Mouse (Mus musculus) stomach, embryonic 16.5 days (tissue): ENCODE results near the gene Trnp1. TPM values are rescaled to one million over a fixed set of nuclear protein-coding genes. Genes with fewer than 3 reads are reported as not detected.
A peak's percentile ranks its signal among the peaks of the same experiment; 100 is the strongest.

Source experiments
- ATAC-seq: fragments of 200-750 bp; cut with Nextera tagmentation; 2 replicates; pipeline ENCODE4 v1.8.0; 2017; ENCODE audit warnings: moderate number of reproducible peaks, moderate TSS enrichment; ENCODE audit not compliant: insufficient read depth, low FRiP score
- H3K27ac ChIP-seq: fragments of 300-500 bp; sonication (generic); 2 replicates; pipeline ENCODE4 v1.5.1; 2014; ENCODE audit warnings: low read length
- H3K27me3 ChIP-seq: fragments of 300-500 bp; sonication (generic); 2 replicates; pipeline ENCODE4 v1.6.1; 2014; ENCODE audit warnings: low read length, control low read depth, mixed read lengths; ENCODE audit not compliant: control insufficient read depth, insufficient read depth
- H3K36me3 ChIP-seq: fragments of 300-500 bp; sonication (generic); 2 replicates; pipeline ENCODE4 v1.6.1; 2014; ENCODE audit warnings: low read length; ENCODE audit not compliant: control insufficient read depth, insufficient read depth
- H3K4me1 ChIP-seq: fragments of 300-500 bp; sonication (generic); 2 replicates; pipeline ENCODE4 v1.6.1; 2014; ENCODE audit warnings: low read length, control low read depth, mixed read lengths; ENCODE audit not compliant: control insufficient read depth, insufficient read depth
- H3K4me2 ChIP-seq: fragments of 300-500 bp; sonication (generic); 2 replicates; pipeline ENCODE4 v1.6.1; 2014; ENCODE audit warnings: low read depth, low read length, mixed read lengths
- H3K4me3 ChIP-seq: fragments of 300-500 bp; sonication (generic); replicated peaks from 2 replicates; pipeline ENCODE4 v1.5.1; 2014; ENCODE audit warnings: mild to moderate bottlenecking, low read length
- H3K9ac ChIP-seq: fragments of 300-500 bp; sonication (generic); 2 replicates; pipeline ENCODE4 v1.6.1; 2014; ENCODE audit warnings: low read length
- H3K9me3 ChIP-seq: fragments of 300-500 bp; sonication (generic); replicated peaks from 2 replicates; pipeline ENCODE4 v1.6.1; 2016; ENCODE audit warnings: low read length, control low read depth; ENCODE audit not compliant: control insufficient read depth
- WGBS: fragments of 180-500 bp; shearing (Covaris S2); extraction: QIAGEN DNeasy Blood & Tissue Kit; methylation state at CpG from one replicate; pipeline ENCODE4 v1.1.7; 2014; 5-methylcytosine and 5-hydroxymethylcytosine counted together
- polyA plus RNA-seq: library from polyadenylated mRNA; unstranded; fragments of >200 nt; fragmentation: Nextera tagmentation; extraction: Ambion mirVana; gene quantifications from 2 replicates; pipeline ENCODE4 v1.2.1, GENCODE M21; 2015

Trnp1 gene
- polyA plus RNA-seq, 1 experiment from 2014 or later = 0.75 TPM

DNA sequence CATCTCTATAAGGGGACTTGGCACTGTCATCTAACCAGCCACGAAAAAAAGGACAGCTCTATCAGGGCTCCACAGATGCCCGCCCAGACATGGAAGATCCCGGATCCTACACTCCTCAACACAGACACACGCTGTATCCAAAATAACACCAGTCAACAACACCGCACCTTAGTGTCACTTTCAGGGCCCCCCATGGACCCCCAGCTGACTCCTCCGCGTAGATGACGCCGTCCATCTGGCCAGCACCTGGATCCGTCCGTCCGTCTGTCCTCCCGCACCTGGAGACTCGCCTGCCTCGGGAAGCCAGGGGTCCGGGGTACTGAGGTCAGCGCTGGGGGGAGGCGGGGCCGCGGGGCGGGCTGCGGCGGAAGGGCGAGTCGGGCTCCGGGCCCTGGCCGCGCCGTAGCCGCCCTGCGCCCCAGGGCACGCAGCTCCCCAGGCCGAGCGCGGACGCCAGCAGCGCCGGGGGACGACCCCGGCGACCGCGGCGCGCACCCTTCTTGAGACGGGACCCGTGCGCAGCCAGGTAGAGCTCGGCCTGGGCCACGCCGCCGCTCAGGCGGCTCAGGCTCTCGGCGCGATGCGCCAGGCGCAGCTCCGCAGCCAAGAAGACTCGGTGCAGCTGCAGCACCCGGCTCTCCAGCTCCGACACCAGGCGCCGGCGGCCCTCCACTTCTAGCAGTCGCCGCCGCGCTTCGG is 740 bp downstream of the Trnp1 start:
- Histone ChIP-seq H3K36me3 (no peaks in the 10 kb centered on the region), H3K27ac (no peak overlapping the region), H3K4me3 (peak overlapping the region; percentile 63), H3K27me3 (peaks cover 60% of the 10 kb centered on the region), H3K4me1 (peaks cover 22% of the 10 kb centered on the region), H3K9ac (peak overlapping the region; percentile 76), H3K4me2 (peak overlapping the region; percentile 100), H3K9me3 (no peaks in the 10 kb centered on the region)
- 0 out of 2 replicates have a peak, but pooled peaks have one; percentile 20 for ATAC-seq
- WGBS = under 1% methylated on average over 69 of the region's 70 CpGs

DNA sequence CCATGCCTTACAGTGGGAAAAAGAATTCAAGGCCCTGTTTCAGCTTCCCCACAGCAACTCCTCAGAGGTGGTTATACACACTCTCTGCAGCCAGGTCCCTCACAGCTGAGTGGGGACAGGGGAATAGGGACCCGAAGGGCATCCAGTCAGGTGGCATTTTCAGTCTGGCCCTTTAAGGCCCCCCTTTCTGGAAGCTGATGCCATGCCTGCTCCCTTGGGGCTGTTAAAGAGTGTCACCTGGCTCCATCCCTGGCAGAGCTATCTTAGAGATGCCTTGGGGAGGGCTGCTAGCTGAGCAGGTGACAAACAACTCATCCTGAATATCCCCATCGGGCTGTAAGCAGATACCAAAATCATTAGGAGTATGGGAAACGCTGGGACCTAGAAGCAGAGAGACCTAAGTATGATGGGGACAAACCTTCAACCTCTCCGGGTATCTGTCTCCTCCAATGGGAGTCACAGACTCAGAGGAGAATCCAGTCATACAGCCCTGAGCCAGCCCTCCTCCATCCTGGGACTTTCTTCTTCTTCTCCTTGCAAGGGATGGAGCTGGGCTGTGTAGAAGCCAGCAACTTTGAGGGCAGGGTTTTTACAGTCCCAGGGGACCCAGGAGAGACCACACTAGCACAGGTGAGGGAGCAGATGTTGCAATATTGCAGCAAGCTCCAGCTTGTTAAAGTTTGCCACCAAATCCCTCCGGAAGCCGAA is 1.5 kb downstream of the Trnp1 start:
- WGBS = 35% methylated on average over 6 of the region's 6 CpGs
- H3K9me3 ChIP-seq = no peaks in the 10 kb centered on the region
- peaks cover 23% of the 10 kb centered on the region for H3K4me1 ChIP-seq
- no peak overlapping the region for H3K9ac ChIP-seq
- ATAC-seq = no peak
- no peak overlapping the region for H3K27ac ChIP-seq
- peaks cover 60% of the 10 kb centered on the region for H3K27me3 ChIP-seq
- 0 out of 2 replicates have a peak overlapping the region, but pooled peaks have one; percentile 100 for H3K4me2 ChIP-seq
- no peaks in the 10 kb centered on the region for H3K36me3 ChIP-seq
- peak overlapping the region; percentile 63; the same call in 1 of the 2 replicates for H3K4me3 ChIP-seq

DNA sequence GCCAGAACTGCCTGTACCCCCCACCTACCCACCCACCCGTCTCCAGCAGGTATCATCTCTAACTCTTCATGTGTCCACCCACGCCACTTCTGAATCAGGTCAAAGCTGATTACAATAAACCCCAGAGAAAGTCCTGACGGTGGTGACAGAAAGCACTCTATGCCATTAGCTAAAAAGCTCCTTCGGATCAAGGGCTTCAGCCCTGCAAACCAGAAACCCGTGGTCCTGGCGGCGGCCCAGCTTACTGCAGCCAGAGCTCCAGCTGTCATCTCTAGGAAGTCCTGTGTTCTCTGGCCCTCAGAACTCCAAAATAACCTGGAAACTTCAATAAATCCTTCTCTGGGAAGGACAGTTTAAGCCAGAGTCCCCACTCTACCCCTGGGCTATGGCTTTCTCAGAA is 2.6 kb downstream of the Trnp1 start:
- no peak overlapping the region for H3K4me2 ChIP-seq
- ATAC-seq = no peak

DNA sequence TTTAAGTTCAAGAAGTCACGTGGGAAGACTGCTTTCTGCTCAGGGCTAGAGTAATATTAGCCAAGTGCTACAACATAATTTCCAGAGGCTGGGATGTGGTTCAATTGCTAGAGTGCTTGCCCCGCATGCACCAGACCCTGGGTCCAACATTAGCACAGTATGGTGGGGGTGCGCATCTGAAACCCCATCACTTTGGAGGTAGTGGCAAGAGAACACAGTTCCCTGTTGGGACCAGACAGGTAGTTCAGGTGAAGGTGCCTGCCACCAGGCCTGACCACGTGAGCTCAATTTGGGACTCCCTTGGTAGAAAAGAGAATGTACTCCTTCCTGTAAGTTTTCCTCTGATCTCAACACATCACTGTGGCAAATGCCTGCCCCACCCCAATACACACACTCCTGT is 3.5 kb downstream of the Trnp1 start:
- Histone ChIP-seq H3K4me3 (no peak overlapping the region), H3K27me3 (peaks cover 49% of the 10 kb centered on the region), H3K9ac (no peak overlapping the region), H3K9me3 (no peaks in the 10 kb centered on the region), H3K27ac (no peak overlapping the region), H3K4me1 (peaks cover 28% of the 10 kb centered on the region), H3K36me3 (no peaks in the 10 kb centered on the region), H3K4me2 (no peak overlapping the region)
- WGBS = 66% methylated on average over 4 of the region's 4 CpGs
- no peak for ATAC-seq

More for the DNA sequence above, 2.6 kb downstream of the Trnp1 start:
- H3K27ac ChIP-seq = no peak overlapping the region
- H3K4me3 ChIP-seq = no peak overlapping the region
- H3K36me3 ChIP-seq = no peaks in the 10 kb centered on the region
- peaks cover 54% of the 10 kb centered on the region for H3K27me3 ChIP-seq
- H3K9ac ChIP-seq = no peak overlapping the region
- H3K9me3 ChIP-seq = no peaks in the 10 kb centered on the region
- H3K4me1 ChIP-seq = peaks cover 28% of the 10 kb centered on the region
- 26% methylated on average over 7 of the region's 7 CpGs for WGBS

DNA sequence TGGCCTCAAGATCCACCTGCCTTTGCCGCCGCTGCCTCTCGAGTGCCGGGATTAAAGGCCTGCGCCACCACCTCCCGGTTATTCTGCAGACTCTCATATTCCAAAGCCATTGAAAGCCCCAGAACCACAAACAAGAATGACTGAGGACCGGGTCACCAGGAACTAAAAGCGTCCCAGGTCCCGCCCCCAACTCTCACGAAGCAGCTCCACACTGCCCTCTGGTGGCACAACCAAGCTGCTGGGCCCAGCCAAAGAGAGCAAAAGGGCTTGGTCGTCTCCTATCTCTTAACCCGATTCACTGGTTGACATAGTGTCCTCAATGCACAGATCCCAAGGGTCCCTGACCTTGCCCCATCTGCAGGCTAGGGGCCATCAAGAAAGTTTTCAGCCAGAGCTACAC is 3.9 kb downstream of the Trnp1 start:
- Histone ChIP-seq H3K9me3 (no peaks in the 10 kb centered on the region), H3K9ac (peak overlapping the region; percentile 52), H3K27ac (peak overlapping the region; percentile 69), H3K27me3 (peaks cover 46% of the 10 kb centered on the region), H3K4me1 (peaks cover 28% of the 10 kb centered on the region), H3K4me3 (peak overlapping the region; percentile 40), H3K4me2 (peak overlapping the region; percentile 62), H3K36me3 (no peaks in the 10 kb centered on the region)
- WGBS = under 1% methylated on average over 12 of the region's 12 CpGs
- ATAC-seq = peak; percentile 33; the same call in 1 of the 2 replicates

DNA sequence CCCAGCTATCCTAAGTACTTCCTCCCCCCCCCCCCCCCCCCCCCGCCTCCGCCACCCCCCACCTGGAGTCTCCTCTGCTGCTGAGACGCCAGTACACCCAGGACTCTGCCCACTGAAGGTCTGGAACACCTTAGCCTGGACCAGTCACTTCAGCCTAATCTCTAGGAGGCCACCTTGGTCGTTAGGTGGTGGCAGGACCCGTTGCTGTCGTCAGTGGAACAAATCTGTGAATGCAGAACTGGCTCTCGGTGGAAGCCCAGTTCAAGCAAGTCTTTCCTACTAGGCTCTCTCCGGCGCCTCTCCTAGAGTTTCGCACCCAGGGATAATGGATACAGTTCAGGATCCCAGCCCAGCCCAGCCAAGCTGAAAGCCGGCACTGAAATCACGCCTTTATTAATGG is 4.5 kb downstream of the Trnp1 start:
- ATAC-seq = no peak
- 20% methylated on average over 10 of the region's 12 CpGs for WGBS
- Histone ChIP-seq H3K27ac (peak overlapping the region; percentile 69), H3K4me2 (peak overlapping the region; percentile 62), H3K4me1 (peaks cover 27% of the 10 kb centered on the region), H3K4me3 (peak overlapping the region; percentile 40), H3K9ac (peak overlapping the region; percentile 52), H3K36me3 (no peaks in the 10 kb centered on the region), H3K9me3 (no peaks in the 10 kb centered on the region), H3K27me3 (peaks cover 40% of the 10 kb centered on the region)

DNA sequence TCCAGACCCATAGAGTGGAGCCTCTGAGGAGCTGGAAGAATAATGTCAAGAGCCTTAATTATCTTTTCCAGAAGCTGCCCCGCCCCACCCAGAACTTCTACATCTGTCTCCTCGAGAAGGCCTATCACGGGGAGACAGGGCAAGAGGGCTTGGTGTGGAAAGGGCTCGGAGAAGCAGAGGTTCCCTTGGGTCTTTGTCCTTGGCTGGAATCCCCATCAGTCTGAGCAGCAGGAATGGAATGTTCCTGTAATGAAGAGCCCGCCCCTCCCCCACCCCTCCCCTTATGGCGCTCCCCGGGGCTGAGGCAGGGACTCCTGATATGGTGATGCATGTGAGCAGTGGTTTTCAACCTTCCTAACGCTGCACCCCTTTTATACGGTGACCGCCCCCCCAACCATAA is 6.5 kb downstream of the Trnp1 start:
- Histone ChIP-seq H3K36me3 (no peaks in the 10 kb centered on the region), H3K4me2 (no peak overlapping the region), H3K9ac (no peak overlapping the region; the same call in 1 of the 2 replicates), H3K27me3 (peaks cover 21% of the 10 kb centered on the region), H3K4me3 (no peak overlapping the region), H3K9me3 (no peaks in the 10 kb centered on the region), H3K4me1 (peaks cover 17% of the 10 kb centered on the region), H3K27ac (no peak overlapping the region)
- ATAC-seq = no peak
- 28% methylated on average over 10 of the region's 10 CpGs for WGBS

DNA sequence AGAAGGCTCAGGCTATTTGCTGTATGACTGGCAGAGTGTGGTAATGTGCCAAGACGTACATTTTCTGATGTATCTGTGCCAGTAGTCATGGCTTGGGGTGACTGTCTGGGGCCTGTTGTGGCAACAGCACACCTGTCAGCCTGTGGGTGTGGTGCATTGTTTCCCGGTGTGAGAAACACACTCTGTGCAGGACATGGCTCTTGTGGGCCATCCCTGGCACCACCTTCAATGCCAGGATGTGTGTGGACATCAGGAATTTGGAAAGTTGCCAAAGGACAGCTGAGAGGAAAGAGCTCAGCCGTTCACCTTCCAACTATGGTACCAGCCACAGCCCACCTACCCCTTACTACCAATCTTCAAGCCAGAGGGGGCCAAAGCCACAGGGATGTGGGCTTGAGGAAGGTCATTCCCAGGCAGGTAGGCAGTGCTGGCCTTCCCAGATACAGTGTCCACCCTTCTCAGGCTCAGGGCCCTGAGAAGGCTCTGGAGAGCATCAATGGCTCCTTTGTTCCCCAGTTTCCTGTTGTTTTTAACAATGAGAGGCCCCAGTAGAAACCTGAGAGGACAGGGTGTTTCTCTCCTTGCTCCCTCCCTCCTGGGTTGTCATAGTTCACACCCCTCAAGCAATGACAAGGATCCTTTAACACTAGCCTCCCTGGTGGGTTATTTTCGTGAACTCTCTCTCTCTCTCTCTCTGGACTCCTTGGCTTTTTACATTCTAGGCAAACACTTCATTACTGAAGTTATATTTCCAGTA is 8.7 kb downstream of the Trnp1 start:
- Histone ChIP-seq H3K27ac (peak overlapping the region; percentile 79), H3K9me3 (no peaks in the 10 kb centered on the region), H3K4me3 (no peak overlapping the region), H3K4me2 (no peak overlapping the region), H3K27me3 (no peaks in the 10 kb centered on the region), H3K4me1 (peaks cover 17% of the 10 kb centered on the region), H3K36me3 (no peaks in the 10 kb centered on the region), H3K9ac (no peak overlapping the region)
- 57% methylated on average over 4 of the region's 4 CpGs for WGBS
- peak; percentile 22; the same call in 1 of the 2 replicates for ATAC-seq
